16 mouse cellular contexts compared by ENCODE assay signal in genomic region chr2:125290197-125290965, GRCm38 (mm10). TPM values are rescaled to one million over a fixed set of nuclear protein-coding genes. Genes with fewer than 3 reads are reported as not detected.
A peak's percentile ranks its signal among the peaks of the same experiment; 100 is the strongest.
DNase-seq lines count a peak whose midpoint lies in the region; ATAC-seq and TF ChIP-seq lines count a peak whose summit lies in the region.
"Had no signal": no experiment of that assay in that cellular context is flagged by ENCODE, and none has a peak within 500 bp of the region (broad histone marks: within the 10 kb centered on the region; RNA-seq: fewer than 3 reads in every experiment).

No protein-coding gene starts in this region.

- no peak overlapping the region for H3K9ac ChIP-seq in hindbrain, embryonic 15.5 days
- H3K9ac ChIP-seq: hindbrain, embryonic 13.5 days; kidney, embryonic 15.5 days had no signal

- no peak overlapping the region for H3K27ac ChIP-seq in hindbrain, embryonic 15.5 days (replicated peaks)
- no peak overlapping the region for H3K27ac ChIP-seq in hindbrain, embryonic 10.5 days
- no peak overlapping the region for H3K27ac ChIP-seq in thymus, adult 2 months (ENCODE audit: control insufficient read depth, insufficient read depth, low read length)
- H3K27ac ChIP-seq: hindbrain, embryonic 13.5 days; kidney, embryonic 15.5 days had no signal

- H3K36me3 ChIP-seq in hindbrain, embryonic 15.5 days, result no peaks in the 10 kb centered on the region
- H3K36me3 ChIP-seq in hindbrain, embryonic 10.5 days, result no peaks in the 10 kb centered on the region
- H3K36me3 ChIP-seq in thymus, adult 2 months (ENCODE audit: control insufficient read depth, insufficient read depth, low read length), result no peaks in the 10 kb centered on the region
- H3K36me3 ChIP-seq: hindbrain, embryonic 13.5 days; kidney, embryonic 15.5 days had no signal

- no peaks in the 10 kb centered on the region for H3K27me3 ChIP-seq in hindbrain, embryonic 15.5 days
- no peaks in the 10 kb centered on the region for H3K27me3 ChIP-seq in hindbrain, embryonic 10.5 days (ENCODE audit: insufficient read depth, poor library complexity, severe bottlenecking)
- no peaks in the 10 kb centered on the region for H3K27me3 ChIP-seq in thymus, adult 2 months (ENCODE audit: control insufficient read depth, insufficient read depth, low read length)
- H3K27me3 ChIP-seq: hindbrain, embryonic 13.5 days; kidney, embryonic 15.5 days; Patski had no signal

- peak; percentile 71; the same call in 1 of the 2 replicates for ATAC-seq in hindbrain, embryonic 15.5 days (ENCODE audit: low FRiP score, low read depth)
- ATAC-seq: Patski had no signal

- WGBS in hindbrain, embryonic 15.5 days, result 66% methylated on average over 10 of the region's 10 CpGs
- 79% methylated on average over 10 of the region's 10 CpGs for WGBS in hindbrain, embryonic 10.5 days
- WGBS in thymus, adult 2 months, result 92% methylated on average over 10 of the region's 10 CpGs

- TF ChIP-seq CTCF in thymus, adult 2 months (IDR thresholded peaks at IDR 0.05; ENCODE audit: borderline replicate concordance, control insufficient read depth, extremely low read depth, insufficient read depth, low read length, poor library complexity), result no peak

- no peaks in the 10 kb centered on the region; the same call in 1 of the 2 replicates for H3K4me1 ChIP-seq in hindbrain, embryonic 15.5 days (replicated peaks)
- H3K4me1 ChIP-seq in hindbrain, embryonic 10.5 days (replicated peaks), result no peaks in the 10 kb centered on the region
- no peaks in the 10 kb centered on the region for H3K4me1 ChIP-seq in thymus, adult 2 months (replicated peaks; ENCODE audit: control insufficient read depth, insufficient read depth, low read length)
- H3K4me1 ChIP-seq: kidney, embryonic 15.5 days; megakaryocyte, embryonic 14.5 days had no signal

- no peak for DNase-seq in hindbrain, embryonic 10.5 days (ENCODE audit: low spot score)
- DNase-seq in adipocyte (ENCODE audit: low spot score), result peak; percentile 74
- DNase-seq in gastrocnemius, adult 18-20 months (ENCODE audit: low spot score), result peak; percentile 88
- peak; percentile 44 to 52 for DNase-seq in heart, postnatal 36 days
- DNase-seq in thymus, adult 2 months, result no peak
- no peak for DNase-seq in thymus, postnatal 36 days
- DNase-seq in spleen, postnatal 10 days (ENCODE audit: low spot score in 2 of 2), result no peak
- DNase-seq: cerebellum, adult 18-20 months; lung, adult 2 months; right cerebral cortex, postnatal 14 days had no signal

- H3K4me3 ChIP-seq in hindbrain, embryonic 15.5 days, result no peak overlapping the region
- no peak overlapping the region for H3K4me3 ChIP-seq in hindbrain, embryonic 10.5 days
- H3K4me3 ChIP-seq in thymus, adult 2 months (ENCODE audit: control insufficient read depth, insufficient read depth, low read length), result no peak overlapping the region
- H3K4me3 ChIP-seq: hindbrain, embryonic 13.5 days; kidney, embryonic 15.5 days; megakaryocyte, embryonic 14.5 days; myocyte had no signal

- intact Hi-C loops in heart, postnatal 36 days (cut with DNase I), result no loop called here

- no peak for TF ChIP-seq POLR2A in thymus, adult 2 months (IDR thresholded peaks at IDR 0.05; ENCODE audit: control insufficient read depth, extremely low read depth, insufficient read depth, low read length, poor library complexity)

- H3K4me2 ChIP-seq in hindbrain, embryonic 15.5 days, result no peak overlapping the region
- H3K4me2 ChIP-seq: hindbrain, embryonic 13.5 days; kidney, embryonic 15.5 days had no signal

- H3K9me3 ChIP-seq in hindbrain, embryonic 15.5 days, result no peaks in the 10 kb centered on the region
- H3K9me3 ChIP-seq in hindbrain, embryonic 10.5 days, result no peaks in the 10 kb centered on the region
- H3K9me3 ChIP-seq: hindbrain, embryonic 13.5 days; kidney, embryonic 15.5 days; megakaryocyte, embryonic 14.5 days had no signal

RNA-seq across cellular contexts. Expression of gene Dut, which starts 43.4 kb away (rescaled TPM):
- 75.6 and 76.1 TPM in 2 replicates for polyA plus RNA-seq in hindbrain, embryonic 15.5 days (2015; fragmentation: Nextera tagmentation; extraction: Ambion mirVana)
- 218 and 267 TPM in 2 replicates for polyA plus RNA-seq in hindbrain, embryonic 10.5 days (2016; fragmentation: Nextera tagmentation; extraction: Ambion mirVana)
- 1 to 10 TPM; 6.8 TPM for total RNA-seq in gastrocnemius, adult 18-20 months (2021)
- 10 to 100 TPM; 25.7 to 28.3 TPM for total RNA-seq in heart, postnatal 36 days (2021)
- polyA plus RNA-seq in thymus, adult 2 months (2012; rRNA removed), result 78.6 and 107 TPM in 2 replicates

Comparison
In these comparisons a context has a peak if more than half of its experiments do, and no peak if none do; other contexts are left out.
1. DNase-seq: peak in adipocyte (single experiment), gastrocnemius, adult 18-20 months (single experiment) and heart, postnatal 36 days (2 of 2); none in hindbrain, embryonic 10.5 days (single experiment), thymus, adult 2 months (single experiment), thymus, postnatal 36 days (0 of 2) and spleen, postnatal 10 days (0 of 2).